Mouse (Mus musculus) heart, adult 11 months (tissue): ENCODE data around the gene Lekr1.

Source experiments
- DNase-seq: peaks from one replicate; pipeline ENCODE4 v3.0.0; 2022

The Lekr1 gene

DNA sequence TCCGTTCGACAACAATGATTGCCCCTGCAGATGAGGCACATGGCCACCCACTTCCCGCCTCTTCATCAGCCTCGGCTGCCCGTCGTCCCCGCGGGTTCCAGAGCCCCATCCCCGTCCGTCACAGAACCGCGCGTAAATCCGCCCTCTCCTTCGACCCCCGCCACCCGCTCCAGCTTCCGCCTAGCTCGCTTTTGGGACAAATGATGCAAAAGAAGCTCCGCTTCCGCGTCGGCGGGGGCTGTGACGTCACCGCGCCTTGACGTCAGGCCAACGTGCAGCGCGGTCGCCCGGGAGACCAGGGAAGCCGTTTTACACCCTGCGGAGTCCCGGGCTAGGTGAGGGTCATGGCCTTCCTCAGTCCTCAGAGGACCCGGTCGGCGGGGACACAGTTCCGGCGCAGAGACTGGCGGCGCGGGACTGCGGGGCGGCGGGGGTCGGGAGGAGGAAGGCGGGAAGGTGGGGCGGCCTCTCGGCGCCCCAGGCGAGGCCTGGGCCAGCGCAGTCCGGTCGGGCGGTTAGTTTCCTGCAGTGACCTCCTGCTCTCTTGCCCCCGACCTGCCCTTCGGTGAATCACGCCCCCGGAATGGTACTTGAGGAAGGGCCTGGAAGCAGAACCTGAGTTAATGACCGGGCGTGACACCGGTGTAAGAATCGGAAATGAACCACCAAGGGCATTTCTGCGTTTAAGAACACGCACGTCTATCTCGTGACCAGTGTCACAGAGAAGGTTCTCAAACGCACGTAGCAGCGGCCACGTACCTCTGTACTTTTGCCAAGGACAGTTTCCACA, at the start of gene Lekr1:
Gene Lekr1 (plus strand): TSS at position 252 of the 790 bp plus-strand sequence.
- DNase-seq, result peak; percentile 99

GRCm38 (mm10) chr3:65617507-65617906, 48.5 kb upstream of the Lekr1 start:
- no peak for DNase-seq

GRCm38 (mm10) chr3:65619340-65619739, 46.7 kb upstream of the Lekr1 start:
- DNase-seq, result no peak

DNA sequence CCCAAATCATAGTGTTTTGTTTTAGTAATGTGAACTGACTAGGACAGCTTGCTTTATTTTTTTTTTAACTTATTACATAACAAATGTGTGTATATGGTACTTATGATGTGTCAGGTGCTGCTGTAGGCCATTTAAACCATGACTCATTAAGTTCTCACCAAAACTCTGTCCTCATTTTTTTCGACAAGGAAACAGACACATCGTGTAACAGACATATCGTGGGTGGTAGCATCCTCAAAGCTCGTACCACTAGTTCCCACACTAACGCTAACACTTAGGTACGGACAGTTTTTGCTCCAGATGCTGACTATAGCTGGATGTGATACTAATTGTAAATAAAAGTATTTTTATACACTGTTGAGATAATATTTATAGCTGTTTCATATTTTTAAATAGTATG, 43.0 kb upstream of the Lekr1 start:
- no peak for DNase-seq

DNA sequence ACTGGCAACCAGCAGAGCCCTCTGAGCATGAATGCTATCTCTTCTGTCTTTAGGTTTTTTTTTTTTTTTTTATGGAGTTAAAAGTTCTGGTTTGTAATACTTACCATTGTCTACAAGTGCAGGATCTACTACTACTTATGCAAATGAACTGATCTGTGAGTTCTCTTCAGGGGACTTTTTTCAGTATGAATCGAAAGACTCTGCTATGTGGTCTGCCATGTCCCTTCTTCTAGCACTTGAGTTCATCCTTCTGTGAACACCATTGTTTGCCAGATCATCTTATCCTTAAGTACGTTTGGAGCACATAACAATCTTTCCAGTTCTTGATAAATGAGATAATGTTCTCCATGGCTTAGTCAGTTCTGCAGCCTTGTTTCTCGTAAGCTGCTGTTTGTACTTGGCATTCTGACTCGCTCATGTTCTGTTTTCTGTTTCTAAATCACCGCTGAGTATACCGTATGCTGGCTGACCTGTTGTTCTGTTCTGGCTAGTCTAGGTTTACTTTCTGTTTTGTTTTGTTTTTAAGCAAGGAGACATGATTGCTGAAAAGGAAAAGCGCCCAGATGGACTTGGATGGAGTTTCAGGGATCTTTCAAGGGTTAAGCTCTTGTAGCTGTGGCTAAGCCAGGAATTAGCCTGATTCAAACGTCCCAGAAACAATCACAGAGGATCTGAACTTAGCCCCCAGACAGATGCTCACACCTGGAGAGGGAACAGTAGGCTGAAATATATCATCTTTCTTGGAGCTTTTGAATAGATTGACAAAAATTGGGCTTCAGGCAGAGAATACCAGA, 40.3 kb upstream of the Lekr1 start:
- DNase-seq, result no peak

DNA sequence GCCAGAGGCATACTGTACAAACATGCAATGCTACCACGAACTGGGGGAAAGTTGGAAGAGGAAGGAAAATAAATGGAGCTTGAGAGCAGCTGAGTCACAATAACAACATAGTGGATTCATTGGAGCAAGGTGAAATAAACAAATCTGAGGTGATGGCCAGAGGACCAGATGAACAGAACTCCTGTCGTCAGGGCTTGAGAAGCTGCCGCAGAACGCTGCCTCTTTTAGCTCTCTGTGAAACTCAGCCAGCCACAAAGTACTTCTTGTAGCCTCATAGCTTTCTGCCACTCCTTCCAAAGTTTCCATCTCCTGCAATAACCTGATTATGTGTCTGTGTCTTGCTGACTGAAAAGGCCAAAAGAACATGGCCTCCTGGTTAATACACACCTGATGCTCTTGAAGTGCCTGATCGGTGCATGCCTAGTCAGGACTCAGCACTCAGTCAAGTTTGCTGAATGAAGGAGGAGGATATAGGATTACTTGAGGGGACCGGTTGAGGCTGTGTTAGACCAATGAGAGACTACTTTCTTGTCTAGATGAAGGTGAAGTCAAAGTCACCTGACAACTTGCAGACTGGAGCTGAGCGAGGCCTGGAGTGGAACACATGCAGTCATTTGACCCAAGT, 39.6 kb upstream of the Lekr1 start:
- peak; percentile 84 for DNase-seq

GRCm38 (mm10) chr3:65627021-65627706, 38.9 kb upstream of the Lekr1 start:
- no peak for DNase-seq

DNA sequence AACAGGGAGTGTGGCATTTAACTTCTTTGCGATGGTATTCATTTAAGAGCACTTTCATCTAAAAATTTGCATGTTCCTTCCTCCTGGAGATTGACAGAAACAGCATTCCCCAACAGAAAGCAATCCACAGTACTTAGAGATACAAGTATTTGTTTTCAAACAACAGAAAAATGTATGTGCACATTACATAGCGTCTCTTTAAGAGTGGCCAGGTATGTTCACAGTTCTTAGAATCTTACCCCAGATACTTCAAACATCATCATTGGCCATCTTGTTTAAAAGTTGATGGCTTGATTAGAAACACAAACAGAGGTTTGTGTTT, 38.4 kb upstream of the Lekr1 start:
- DNase-seq, result no peak

DNA sequence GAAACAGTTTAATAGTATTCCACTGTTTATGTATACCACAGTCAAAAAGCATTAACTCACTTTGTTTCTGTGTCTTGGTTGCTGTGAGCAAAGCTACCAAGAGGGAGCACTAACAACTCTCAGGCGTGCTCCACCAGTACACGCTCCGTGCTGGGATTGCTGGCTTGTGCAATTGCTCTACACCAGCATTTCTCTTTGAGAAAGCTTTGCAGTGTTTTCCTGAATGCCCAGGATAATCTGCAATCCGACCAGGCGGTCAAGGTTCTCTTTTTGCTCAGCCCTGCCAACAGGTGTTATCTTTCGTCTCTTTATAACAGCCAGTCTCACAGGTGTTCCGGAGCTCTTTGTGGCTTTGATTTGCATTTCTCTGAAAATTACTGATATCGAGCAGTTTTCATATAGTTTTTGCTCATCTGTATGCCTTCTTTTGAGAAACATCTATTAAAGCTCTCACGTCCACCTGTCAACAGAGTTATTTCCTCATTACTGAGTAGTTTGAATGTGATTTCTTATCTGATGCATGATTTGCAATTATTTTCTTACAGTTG, 36.4 kb upstream of the Lekr1 start:
- DNase-seq, result no peak

DNA sequence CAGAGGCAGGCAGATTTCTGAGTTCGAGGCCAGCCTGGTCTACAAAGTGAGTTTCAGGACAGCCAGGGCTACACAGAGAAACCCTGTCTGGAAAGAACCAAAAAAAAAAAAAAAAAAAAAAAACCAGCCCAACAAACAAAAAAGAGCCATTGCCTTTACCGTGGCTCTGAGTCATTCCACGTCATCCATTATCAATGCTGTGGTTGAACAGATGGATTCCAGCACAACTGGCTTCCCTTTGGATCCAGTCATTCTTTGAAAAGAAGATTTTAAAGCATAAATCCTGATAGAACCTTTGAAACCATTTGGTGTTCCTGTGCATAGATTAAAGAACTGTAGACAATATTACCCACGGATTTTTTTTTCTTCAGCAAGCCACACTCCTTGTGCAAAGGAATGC, 32.4 kb upstream of the Lekr1 start:
- no peak for DNase-seq

GRCm38 (mm10) chr3:65635983-65636382, 30.0 kb upstream of the Lekr1 start:
- DNase-seq, result no peak

GRCm38 (mm10) chr3:65637313-65637712, 28.7 kb upstream of the Lekr1 start:
- no peak for DNase-seq

DNA sequence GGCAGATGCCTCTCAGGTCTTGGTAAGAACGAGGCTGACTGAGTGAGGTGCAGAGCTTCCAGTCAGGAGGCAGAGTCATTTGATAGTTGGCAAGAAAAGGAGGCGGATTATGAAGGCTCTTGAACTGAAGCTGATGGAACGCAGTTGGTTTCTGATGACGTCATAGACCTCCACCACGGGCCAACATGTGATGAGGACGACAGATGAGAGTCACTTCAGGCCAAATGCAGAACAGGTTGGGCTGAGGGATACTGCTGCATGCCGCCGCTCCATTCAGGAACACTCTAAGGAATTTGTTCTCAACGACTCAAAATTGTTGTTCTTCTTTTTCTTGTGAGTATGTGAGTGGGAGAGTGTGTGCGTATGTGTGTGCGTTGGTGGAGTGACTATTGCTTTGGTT, 27.1 kb upstream of the Lekr1 start:
- DNase-seq, result no peak

GRCm38 (mm10) chr3:65639454-65640014, 26.5 kb upstream of the Lekr1 start:
- DNase-seq, result no peak

DNA sequence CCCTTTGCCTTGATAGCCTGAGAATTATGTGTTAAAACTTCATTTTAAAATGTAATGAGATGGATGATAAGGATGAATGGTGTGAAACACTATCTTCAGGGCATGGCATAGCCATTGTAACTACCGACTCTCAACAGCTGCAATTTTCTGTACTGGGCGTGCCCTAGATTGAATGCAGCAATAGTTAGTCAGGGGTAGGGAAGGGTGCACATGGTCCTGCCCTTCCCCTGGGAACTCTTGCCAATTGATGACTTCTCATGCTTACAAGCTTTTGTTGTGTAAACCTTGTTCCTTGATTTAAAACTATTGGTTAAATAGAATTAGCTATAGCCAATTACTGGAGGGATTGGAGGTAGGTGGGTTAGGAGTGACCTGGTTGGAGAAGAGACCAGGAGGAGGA, 23.1 kb upstream of the Lekr1 start:
- no peak for DNase-seq

DNA sequence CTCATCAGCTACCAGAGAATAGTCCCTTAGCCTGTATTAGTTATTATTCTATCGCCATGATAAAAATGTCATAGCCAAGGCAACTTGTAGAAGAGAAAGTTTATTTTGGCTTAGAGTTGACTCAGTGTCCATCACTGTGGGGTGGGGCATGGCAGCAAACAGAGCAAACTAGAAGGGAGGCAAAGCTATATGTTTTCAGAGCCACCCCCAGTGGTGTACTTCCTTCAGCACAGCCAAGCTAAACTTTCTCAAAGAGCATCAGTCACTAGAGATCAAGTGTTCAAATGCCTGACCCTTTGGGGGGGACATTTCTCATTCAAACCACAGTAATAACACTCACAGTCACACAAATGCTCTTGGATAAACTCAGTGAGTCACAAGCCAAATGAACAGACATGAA, 22.4 kb upstream of the Lekr1 start:
- DNase-seq, result no peak

DNA sequence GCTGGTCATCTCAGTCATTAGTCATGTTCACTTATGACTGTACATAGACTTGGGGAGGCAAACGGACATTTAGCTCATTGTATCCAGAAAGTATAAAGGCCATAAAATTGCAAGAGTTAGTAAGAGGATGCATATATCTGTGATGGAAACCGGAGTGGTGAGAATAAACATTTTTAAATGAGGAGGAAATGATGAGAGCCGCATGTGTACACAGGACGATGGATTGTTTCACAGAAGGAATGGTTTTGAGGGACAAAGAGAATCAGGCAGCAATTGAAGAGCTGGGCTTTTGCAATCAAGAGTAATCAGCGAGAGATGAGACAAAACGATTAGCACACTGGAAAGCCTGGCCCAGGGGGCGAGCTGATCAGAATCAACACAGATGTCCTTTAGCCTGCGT, 18.4 kb upstream of the Lekr1 start:
- no peak for DNase-seq

DNA sequence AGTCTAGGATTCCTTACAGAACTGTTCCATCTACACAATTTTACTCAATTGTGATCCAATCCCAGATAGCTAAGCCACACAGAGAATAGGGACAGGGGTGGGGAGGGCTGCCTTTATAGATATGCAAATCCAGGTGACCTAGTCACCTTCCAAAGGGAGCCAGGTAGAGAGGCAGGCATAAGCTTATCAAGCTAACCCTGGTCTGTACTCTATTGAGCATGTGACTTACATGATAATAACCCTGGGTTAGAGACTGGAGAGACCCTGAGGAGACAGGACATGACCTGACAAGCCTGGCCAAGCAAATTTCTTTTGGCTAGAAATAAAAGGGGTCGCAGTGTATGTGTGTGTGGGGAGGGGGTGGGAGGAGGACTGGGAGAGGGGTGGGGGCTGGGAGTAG, 17.1 kb upstream of the Lekr1 start:
- no peak for DNase-seq

- no peak for DNase-seq
Measured at GRCm38 (mm10) chr3:65650156-65650815, 15.7 kb upstream of the Lekr1 start.

GRCm38 (mm10) chr3:65654541-65655206, 11.4 kb upstream of the Lekr1 start:
- DNase-seq, result no peak

DNA sequence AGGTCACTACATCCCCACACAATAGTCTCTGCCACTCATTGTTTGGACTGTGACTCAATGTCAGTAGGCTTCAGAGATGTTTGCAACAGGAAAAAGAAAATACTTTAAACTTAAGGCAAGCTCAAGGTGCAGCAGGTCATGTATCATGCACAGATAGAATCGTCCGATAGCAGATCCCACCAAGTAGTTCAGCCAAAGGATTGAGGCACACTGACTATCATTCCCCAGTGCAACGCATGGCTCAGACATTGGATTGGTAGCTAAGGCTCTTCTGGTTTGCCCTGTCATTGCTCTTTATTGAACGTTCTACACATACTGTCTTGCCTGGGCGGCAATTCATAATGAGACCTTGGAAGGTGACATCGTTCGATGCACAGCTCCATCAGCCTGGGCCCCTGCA, 9.6 kb upstream of the Lekr1 start:
- DNase-seq, result no peak
